Mouse (Mus musculus) embryo, embryonic 11 days (tissue): ENCODE results near the gene Cort.
"Not testable (repeated sequence)": the region's sequence is repeated elsewhere in the genome, so short reads cannot be mapped to it uniquely, and the experiment has no call there.

Source experiments
- DNase-seq: peaks from one replicate; pipeline ENCODE4 v3.0.0-alpha.2; 2015

Cort gene

DNA sequence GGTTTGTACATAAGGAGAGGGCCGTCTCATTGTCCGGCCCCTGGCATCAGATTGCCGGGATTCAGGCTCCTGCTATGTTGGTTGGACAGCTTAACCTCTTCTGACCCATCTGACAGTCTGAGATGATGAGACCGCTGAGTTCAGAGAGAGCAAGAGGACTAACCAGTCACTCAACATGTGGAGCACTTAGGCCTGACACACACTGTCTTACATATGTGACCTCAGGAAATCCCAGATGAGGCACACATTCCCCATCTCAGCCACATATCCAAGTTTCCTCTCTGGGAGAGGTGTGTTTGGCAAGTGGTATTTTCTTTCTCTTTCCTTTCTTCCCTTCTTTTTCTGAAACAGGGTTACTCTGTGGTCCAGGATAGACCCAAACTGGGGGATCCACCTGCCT is 18.6 kb upstream of the Cort start:
- no peak for DNase-seq

DNA sequence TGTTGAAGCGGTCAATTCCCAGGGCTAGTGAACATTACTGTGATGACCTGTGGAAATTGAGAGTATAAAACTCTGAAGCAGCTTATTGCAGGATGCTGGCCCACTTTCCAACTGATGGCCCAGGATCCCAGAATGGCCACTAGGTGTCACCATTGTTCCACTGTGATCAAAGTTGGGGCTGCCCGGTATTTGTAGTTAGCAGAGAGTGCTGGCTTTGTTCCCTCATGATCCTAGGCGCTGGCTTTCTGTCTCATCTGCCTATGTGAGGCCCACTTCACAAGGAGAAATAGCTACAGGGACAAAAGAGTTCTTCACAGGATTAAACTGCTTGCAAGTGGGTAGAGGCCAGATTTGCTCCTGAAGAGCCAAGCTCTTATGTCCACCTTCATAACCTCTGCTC is 17.9 kb upstream of the Cort start:
- peak; percentile 90 for DNase-seq

DNA sequence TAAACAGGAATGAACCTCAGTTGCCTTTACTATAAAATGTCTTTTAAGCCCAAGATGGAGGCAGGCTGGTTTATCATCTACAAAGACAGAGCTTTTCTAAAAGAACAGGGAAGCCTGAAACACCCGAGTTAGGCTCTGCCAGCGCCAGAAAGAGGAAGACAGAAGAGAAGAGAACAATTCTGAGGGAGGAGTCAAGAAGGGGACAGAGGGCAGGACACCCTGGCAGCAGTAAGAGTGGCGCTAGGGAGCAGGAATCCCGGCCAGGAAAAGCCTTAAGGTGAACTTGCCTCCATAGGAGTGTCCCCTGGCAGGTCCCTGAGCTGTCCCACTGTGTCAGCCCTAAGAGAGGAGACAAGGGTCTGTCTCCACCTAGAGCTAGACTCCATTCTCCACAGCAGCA is 17.0 kb upstream of the Cort start:
- DNase-seq = no peak

DNA sequence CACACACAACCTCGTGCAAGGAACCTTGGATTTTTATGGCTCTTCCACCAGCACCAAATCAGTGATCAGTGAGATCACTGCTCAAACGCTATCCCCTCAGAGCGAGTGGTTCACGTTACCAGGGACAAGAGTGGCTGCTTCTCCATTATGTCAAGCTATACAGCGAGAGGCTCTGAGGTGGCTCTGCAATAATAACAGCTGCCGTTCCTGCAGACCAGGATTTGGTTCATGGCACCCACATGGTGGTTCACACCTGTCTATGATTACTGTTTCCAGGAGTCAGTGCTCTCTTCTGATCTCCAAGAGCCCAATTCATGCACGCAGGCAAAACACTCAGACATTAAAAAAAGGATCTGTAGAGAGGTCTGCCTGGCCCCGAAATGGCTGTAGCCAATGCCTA is 12.0 kb upstream of the Cort start:
- DNase-seq = no peak

DNA sequence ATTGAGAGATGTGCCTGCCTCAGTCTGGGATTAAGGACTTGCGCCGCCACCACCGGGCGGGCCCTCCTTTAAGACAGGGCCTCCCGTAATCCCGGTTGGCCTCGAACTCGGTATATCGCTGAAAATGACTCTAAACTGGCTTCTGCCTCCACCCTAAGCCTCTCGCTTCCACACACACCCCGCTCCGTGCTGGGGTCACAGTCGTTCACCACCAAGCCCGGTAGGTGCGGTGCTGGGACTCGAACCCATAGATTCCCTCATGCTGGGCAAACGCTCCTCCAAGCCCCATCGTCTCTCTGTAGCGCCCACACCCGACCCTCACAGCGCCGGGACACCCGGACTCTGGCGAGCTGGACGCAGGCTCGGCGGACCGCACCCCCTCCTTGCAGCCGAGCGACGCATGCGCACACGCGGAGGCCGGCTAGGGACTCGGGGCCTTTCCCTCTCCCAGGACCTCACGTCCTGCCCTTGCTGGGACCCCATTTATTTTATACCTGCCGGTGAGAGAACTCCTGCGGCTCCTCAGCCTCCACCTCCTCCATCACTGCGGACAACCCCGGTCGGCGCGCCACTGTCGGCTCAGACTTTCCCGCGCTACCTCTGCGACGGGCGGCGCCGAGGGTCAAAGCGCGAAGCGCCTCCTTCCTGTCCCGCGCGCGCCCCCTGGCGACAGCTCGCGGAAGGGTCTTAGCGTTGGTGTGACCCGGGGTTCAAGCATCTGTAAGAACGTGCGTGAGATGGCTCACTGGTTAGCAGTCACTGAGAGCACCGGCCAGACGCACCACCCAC is 10.6 kb upstream of the Cort start, which contains the start of gene Cenps:
Cenps (minus strand) TSS at position 648 of the 789 bp plus-strand sequence.
- DNase-seq = peak; percentile 96

DNA sequence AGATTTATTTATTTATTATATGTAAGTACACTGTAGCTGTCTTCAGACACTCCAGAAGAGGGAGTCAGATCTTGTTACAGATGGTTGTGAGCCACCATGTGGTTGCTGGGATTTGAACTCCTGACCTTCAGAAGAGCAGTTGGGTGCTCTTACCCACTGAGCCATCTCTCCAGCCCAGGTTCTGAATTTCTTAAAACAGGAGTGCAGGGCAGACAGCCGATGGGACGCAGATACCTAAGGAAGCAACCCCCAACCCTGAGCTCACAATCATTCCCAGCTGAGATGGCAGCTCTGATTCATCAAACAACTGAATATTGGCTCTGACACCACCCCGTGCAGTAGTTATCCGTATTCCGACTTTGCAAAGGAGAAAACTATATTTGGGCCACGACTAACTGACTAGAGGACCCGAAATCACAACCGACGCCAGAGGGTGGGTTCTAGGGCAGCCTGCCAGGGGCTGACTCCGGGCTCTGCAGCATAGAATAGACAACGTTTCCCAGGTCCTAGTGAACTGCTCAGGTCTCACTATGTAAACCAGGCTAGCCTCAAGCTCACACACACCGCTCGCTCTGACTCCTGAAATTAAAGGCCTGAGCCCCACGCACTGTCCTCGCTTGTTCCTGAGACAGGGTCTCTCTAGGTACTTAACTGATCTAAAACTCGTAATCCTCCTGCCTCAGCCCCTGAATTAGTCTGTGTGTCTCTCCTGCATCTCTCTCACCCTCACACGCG is 9.7 kb upstream of the Cort start:
- no peak for DNase-seq

DNA sequence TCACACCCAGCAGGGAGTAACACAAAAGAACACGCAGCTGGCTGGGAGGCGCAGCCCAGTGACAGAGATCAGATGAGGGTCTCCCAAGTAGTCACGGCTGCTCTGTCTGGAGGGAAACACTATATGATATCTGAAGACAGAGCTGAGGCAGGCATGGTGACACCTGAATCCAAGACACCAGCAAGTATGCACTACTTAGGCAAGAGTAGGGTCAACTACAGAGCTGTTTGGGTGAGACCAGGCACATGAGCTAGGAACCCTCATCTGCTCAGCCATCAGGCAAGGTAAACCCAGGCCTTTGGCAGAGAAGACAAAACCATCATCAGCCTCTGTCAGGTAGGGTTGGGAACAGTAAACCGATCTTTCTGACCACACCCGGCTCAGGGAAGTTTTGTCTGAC is 6.8 kb upstream of the Cort start:
- DNase-seq = no peak

DNA sequence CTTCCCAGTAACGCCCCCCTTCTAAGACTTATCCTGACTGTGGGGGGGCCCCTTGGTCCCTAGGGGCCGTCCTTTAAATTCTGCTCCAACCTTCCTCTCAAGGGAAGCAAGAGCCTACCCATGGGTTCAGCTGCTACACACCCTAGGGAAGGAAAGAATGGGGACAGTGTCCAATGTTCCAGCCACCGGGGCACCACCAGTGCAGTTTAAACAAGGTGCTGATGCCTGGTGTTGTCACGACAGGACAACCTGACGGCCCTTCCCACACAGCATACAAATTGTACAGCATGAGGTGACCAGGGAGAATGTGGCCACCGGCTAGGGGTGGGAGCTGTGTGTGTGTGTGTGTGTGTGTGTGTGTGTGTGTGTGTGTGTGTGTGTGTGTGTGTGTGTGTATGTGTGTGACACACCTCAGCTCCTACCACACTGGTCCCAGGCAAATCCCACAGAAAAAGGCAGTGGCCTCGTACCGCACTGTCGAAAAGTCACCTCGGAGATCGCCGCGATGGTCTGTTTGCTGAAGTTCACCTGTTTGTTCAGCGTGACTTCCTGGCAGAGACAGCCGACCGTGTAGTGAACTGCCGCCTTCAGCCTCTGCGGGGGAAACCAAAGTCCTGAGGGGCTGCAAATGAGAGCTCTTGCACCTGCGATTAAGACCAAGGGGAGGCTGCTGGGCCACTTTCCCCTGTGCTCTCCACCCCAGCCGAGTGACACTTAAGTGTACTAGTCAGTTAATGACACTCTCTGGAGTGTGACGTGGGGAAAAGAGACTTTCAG is 5.4 kb upstream of the Cort start:
- DNase-seq = no peak

DNA sequence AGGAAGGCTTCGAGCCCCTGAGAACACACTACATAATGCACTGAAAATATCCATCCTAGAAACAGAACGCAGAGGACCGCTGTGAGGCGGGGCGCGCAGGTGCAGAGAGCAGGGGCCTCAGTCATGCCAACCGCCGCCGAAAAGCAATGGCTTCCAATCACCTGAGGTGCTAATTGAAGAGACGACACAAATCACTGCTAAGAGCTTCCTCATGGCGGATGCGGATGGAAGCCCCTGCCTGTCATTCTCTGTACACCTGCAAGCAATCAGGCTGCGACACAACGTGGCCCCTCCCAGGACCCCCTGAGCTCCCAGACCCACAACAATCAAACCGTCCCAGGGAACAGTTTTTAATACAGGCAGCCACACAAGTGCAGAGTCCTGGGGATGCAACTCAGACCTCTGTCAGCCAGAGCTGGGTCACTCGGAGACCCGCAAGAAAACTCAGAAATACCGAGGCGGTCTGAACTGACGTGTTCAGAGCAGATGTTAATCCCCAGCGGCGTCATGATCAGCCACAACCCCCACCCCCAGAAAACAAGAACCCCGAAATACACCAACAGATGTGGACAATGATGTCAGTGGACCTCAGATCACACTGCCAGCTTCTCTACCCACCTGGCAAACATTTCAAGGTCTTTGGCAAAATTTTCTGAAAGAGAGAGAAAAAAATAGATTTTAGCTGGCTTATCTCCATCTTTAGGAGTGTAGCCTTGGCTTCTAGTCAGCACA is 4.6 kb upstream of the Cort start:
- no peak for DNase-seq

DNA sequence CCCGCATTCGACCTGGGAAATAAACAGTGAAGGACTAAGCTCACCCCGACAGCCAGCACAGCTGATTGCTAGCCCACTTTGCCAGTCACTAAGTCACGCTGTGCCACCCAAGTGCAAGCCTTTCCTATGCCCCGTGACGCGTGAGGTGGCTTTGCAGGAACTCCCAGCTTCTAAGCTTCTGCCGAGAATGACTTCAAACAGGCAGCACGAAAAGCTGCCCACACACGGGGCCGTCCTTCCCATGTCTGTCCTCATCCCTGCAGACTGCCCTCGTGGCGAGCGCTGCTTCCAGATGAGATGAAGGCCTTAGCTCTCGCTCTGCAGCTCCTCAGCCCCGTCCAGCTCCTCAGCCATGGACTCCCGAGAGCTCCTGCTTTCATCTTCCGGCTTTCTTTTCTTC is 1.9 kb upstream of the Cort start:
- DNase-seq = no peak

DNA sequence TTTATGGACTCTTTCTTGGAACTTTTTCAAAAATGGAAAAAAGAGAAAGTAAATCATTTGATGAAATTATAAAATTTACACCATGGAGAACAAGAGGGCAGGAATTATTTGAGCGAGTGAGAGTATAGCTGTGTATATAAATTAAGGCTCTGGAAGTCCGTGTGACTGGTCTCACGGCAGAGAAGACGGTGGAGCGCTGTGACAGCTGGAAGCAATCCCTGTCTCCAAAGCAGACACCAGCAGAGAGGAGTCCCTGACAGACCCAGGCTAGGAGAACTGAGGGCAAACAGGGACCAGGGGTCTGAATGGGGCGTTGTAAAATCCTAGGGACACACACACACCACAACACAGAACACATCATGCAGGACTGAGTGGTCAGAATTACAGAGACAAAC is 451 bp downstream of the Cort start:
- no peak for DNase-seq

DNA sequence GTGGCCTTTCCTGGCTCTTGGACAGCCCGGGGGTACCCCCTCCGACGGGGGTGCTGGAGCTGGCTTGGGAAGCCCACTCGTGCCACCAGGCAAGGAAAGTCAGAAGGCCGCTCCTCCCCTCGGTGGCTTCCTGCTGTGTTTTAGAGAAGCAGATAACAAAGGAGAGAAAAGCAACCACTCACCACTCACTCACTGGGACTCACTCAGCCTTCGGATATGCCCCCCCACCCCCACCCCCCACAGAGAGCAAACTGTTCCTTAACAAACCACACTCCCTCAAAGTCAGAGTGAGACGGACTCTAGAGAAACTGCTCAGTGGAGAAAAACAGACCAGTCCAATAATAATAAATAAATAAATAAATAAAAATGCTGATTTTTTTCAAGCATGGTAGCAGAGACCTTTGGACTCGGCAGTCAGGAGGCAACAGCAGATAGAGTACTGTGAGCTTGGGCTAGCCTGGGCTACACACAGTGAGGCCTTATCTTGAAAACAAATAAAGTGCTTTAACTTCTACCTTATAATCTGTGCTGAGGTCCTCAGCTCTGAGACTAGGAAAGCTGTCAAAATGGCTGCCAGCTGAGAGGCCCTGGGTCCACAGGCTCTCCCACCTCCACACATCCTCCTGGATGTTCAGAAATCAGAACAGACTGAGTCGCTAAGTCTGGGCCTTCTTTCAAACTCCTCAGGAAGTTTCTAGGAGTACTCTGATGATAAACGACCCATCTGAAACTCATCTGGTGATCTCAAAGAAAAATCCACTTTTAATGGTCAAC is 1.0 kb downstream of the Cort start:
- DNase-seq = no peak

DNA sequence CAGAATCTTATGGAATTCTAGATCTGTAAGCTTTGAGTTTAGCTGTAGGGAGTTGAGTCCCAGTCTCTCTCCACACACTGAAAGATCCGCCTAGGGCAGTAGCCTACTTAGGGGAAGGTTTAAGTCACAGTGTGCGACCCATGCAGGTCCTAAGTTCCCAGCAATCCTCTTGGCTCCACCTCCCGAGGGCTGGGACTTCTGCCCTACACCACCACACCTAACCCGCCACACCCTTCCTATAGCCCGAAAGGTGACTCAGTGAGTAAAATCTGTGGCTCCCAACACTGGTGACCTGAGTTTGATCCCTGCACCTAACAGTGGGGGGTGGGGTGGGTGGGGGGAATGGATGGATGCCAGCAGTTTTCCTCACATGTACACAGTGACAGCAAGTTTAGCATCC is 3.1 kb downstream of the Cort start:
- DNase-seq = no peak

DNA sequence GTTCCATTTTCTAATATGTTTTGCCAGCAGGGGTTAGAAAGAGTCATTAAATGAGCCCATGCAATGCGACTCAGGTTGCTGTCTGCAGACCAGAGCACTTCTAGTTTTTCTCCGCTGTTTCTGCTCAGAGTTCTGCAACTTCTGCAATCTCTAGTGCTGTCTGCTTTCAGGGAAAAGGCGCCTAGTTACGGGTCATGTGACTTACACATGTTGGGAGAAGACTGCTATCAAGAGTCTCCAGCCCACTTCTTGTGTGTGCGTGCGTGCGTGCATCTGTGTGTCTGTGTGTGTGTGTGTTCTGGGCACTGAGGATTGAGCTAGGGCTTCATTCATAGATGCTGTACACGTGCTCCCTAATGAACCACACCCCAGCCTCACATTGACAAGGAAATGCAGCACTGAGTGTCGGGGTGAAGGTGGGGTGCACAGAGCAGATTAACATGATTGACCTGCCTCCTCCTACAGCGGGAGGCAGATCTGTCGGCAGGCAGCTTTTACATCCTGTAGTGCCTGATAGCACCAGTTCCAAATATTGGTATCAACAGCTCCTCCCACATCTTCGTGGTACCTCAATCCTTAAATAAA is 6.5 kb downstream of the Cort start:
- DNase-seq = not testable (repeated sequence)

DNA sequence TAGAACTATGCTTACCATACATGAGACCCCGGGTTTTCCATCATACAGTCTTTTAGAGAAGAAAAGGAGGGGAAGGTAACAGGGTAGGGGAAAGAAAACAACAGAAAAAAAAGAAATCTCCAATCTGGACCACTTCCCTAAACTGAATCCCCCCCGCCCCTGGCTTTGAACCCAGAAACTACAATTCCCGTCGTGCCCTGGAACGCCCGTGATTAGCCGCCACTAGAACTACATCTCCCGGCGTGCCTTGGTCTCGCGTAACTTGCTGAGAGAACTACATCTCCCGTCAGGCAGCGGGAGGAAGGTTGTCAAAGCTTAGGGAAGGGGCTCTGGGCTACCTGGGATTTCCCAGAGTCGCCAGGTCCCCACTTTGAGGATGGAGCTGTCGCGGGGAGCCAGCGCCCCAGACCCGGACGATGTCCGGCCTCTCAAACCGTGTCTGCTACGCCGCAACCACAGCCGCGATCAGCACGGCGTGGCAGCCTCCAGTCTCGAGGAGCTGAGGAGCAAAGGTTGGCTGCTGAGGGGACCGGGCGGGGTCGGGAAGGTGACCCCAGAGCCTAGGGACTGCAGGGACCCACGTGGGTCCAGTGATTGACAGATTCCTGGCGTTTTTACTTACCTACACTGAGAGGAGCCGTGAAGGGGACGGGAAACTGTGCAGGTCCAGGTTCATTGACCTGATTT is 22.5 kb downstream of the Cort start, which contains the start of gene Dffa:
Dffa (plus strand) TSS at position 272 of the 687 bp plus-strand sequence.
- peak; percentile 96 for DNase-seq

DNA sequence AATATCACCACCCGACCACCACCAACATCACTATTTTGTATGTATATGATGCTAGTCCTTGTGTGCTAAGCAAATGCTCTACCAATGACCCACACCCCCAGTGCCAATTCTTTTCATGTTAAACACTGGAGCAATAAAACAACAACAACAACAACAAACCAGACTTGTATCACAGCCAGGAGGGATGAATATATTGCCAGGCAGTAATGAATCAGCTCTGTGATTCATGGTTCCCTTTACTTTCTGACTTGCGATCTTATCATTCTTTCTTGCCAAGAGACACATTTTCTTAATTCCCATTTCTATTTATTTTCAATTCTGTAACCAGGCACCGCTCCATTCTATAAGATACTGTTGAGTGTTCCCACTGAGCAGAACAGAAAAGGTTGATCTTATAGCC is 25.1 kb downstream of the Cort start:
- no peak for DNase-seq

DNA sequence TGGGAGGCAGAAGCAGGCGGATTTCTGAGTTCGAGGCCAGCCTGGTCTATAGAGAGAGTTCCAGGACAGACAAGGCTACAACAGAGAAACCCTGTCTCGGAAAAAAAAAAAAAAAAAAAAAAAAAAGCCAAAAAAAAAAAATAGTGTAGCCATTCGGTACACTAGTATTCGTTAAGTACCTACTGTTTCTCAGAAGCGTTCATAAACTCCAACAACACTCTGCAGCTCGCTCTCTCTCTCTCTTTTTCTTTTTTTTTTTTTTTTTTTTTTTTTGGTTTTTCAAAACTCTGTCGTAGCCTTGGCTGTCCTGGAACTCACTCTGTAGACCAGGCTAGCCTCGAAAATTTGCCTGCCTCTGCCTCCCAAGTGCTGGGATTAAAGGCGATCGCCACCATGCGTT is 26.1 kb downstream of the Cort start:
- not testable (repeated sequence) for DNase-seq

DNA sequence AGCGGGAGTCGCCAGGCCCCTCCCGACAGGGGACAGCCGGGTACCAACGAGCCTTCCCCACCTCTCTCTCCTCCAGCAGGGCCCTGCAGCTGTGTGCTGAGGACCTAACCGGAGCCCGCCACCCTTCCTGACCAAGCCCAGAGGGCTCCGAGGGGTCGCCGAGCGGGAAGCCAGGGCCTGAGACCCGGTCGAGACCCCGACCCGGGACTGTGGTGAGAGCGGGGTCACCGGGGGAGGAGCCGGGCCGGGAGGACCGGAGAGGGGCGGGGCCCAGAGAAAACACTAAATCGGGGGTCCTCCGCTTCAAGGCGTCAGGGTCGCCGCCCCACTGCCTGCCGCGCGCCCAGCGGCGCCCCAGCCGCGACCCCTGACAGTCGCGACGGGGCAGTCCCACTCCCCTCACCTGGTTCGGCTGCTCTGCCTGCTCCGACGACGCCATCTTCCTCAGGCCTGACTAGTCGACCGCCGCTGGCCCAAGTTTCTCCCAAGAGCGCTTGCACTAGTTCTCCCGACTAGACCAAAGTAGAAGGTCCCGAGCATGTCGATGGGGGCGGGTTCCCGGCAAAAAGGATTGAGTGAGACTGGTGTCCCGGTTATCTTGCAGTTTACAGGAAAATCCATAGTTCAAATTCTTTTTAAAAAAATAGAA is 27.1 kb downstream of the Cort start, which contains the start of gene Pex14:
Pex14 (minus strand) TSS at position 508 of the 649 bp plus-strand sequence.
- peak; percentile 95 for DNase-seq

DNA sequence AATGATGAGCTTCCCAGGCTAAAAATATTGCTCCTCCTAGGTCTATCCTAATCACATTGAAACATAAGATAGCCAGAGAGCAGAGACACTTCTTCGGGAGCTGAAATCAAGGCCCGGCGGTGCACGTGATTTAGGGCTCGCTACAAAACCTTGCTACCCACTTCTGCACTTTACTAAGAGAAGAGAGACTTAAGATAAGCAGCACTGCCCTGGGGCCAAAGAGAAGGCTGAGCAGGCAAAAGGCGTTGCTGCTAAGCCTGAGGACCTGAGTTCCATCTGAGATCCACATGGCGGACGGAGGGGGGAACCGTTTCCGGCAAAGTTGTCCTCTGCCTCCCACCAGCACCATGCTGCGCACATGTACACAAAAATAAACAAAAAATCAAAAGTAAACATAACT is 28.0 kb downstream of the Cort start:
- DNase-seq = no peak

DNA sequence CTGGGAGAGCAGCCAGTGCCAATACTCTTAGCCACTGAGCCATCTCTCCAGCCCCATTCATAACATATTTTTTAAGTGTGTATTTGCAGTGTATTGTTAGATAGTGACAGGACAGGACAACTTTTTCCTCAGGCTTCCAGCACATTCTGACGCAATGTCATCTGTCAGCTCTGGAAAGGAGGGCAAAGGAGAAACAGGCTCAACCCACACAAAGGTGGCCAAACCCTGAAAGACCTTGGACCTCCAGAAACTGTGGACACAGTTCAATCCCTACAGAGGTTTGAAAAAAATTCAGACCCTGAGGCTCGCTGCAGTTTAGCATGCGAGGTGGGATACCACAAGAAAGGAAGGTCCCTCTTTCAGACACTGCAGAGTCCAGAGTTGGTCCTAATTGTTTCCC is 28.6 kb downstream of the Cort start:
- DNase-seq = no peak
